Mouse (Mus musculus): ENCODE measurements around the gene Zc3h15. TPM values are rescaled to one million over a fixed set of nuclear protein-coding genes. Genes with fewer than 3 reads are reported as not detected.

The Zc3h15 gene
- polyA plus RNA-seq, 1 experiment from 2014 or later = 178 TPM

DNA sequence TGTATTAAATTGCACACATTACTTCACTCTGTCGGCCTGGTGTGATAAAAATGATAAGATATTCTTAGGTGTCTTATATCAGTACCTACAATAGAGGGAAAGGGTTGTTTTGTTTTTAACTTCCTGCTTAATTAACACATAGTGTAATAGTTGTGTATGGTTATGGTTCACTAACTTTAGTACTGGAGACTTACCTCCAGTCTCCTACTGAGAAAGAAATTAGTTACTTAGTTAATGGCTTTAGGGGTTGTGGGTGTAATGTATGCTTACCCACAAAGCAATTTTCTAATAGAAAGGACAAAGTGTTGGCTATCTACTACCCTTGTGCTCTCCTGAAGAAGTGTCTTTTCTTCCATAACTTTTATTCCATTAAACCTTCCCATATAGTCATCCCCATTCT is 23.8 kb downstream of the Zc3h15 start:
- H3K27me3 ChIP-seq (ENCODE audit: control insufficient read depth, insufficient read depth, low read length) = no peaks in the 10 kb centered on the region
- H3K9me3 ChIP-seq (ENCODE audit: control insufficient read depth, low read length) = no peaks in the 10 kb centered on the region
- DNase-seq (ENCODE audit: low spot score) (no peak), ATAC-seq (replicated peaks; ENCODE audit: low FRiP score) (no peak)
- H3K27ac ChIP-seq (ENCODE audit: low read depth, low read length) = no peak overlapping the region
- no peak overlapping the region for H3K9ac ChIP-seq (ENCODE audit: low read length)
- H3K36me3 ChIP-seq (ENCODE audit: control insufficient read depth, insufficient read depth, low read length) = no peaks in the 10 kb centered on the region
- no peak overlapping the region for H3K4me3 ChIP-seq (ENCODE audit: low read depth, low read length)
- H3K4me1 ChIP-seq (replicated peaks; ENCODE audit: control insufficient read depth, insufficient read depth, low read length) = no peaks in the 10 kb centered on the region
- WGBS = 90% methylated on average over 1 of the region's 1 CpGs
- no peak overlapping the region for H3K4me2 ChIP-seq (ENCODE audit: low read depth, low read length, severe bottlenecking)

DNA sequence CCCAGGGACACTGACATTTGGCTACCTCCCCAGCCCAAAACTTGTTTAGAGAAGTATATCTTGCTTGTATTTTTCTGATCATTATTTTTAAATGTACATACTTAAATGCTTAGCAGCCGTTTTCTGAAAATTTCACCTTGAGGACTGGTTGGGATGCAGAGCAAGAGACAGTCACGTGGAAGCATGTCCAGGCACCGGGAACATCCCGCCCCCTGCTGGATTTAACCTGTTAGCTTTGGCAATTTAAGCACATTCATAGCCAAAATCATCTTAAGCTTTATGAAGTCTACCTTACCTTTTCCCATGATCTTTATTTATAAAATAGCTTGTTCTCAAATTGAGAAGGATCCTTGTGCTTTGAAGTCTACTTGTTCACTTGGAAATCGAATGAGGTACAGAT is 25.8 kb downstream of the Zc3h15 start:
- no peak overlapping the region for H3K4me2 ChIP-seq (ENCODE audit: low read depth, low read length, severe bottlenecking)
- no peaks in the 10 kb centered on the region for H3K4me1 ChIP-seq (replicated peaks; ENCODE audit: control insufficient read depth, insufficient read depth, low read length)
- H3K36me3 ChIP-seq (ENCODE audit: control insufficient read depth, insufficient read depth, low read length) = no peaks in the 10 kb centered on the region
- no peak overlapping the region for H3K9ac ChIP-seq (ENCODE audit: low read length)
- DNase-seq (ENCODE audit: low spot score) (no peak), ATAC-seq (replicated peaks; ENCODE audit: low FRiP score) (no peak)
- no peak overlapping the region for H3K27ac ChIP-seq (ENCODE audit: low read depth, low read length)
- WGBS = 89% methylated on average over 5 of the region's 5 CpGs
- no peak overlapping the region for H3K4me3 ChIP-seq (ENCODE audit: low read depth, low read length)
- H3K27me3 ChIP-seq (ENCODE audit: control insufficient read depth, insufficient read depth, low read length) = no peaks in the 10 kb centered on the region
- no peaks in the 10 kb centered on the region for H3K9me3 ChIP-seq (ENCODE audit: control insufficient read depth, low read length)

DNA sequence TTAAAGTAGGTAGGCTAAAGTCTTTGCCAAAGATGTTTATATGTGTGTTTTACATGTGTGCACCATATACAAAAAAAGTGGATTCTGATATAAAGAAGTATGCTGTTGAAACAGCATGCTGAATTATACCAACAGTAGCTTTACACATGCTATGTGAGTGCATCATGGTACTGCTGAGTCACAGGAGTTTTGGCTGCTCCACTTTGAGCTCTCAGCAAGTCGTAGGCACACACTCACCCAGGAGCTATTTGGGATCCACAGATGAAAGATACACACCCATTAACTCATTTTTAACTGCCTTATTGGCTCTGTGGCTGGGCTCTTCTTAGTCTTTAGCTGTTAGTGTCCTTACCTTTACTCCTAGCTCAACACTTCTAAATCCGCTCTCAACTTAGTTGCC is 27.6 kb downstream of the Zc3h15 start:
- H3K4me1 ChIP-seq (replicated peaks; ENCODE audit: control insufficient read depth, insufficient read depth, low read length) = no peaks in the 10 kb centered on the region
- no peaks in the 10 kb centered on the region for H3K36me3 ChIP-seq (ENCODE audit: control insufficient read depth, insufficient read depth, low read length)
- no peaks in the 10 kb centered on the region for H3K27me3 ChIP-seq (ENCODE audit: control insufficient read depth, insufficient read depth, low read length)
- no peak overlapping the region for H3K27ac ChIP-seq (ENCODE audit: low read depth, low read length)
- DNase-seq (ENCODE audit: low spot score) (no peak), ATAC-seq (replicated peaks; ENCODE audit: low FRiP score) (no peak)
- no peak overlapping the region for H3K4me2 ChIP-seq (ENCODE audit: low read depth, low read length, severe bottlenecking)
- H3K4me3 ChIP-seq (ENCODE audit: low read depth, low read length) = no peak overlapping the region
- H3K9ac ChIP-seq (ENCODE audit: low read length) = no peak overlapping the region
- 98% methylated on average over 2 of the region's 2 CpGs for WGBS
- H3K9me3 ChIP-seq (ENCODE audit: control insufficient read depth, low read length) = no peaks in the 10 kb centered on the region

DNA sequence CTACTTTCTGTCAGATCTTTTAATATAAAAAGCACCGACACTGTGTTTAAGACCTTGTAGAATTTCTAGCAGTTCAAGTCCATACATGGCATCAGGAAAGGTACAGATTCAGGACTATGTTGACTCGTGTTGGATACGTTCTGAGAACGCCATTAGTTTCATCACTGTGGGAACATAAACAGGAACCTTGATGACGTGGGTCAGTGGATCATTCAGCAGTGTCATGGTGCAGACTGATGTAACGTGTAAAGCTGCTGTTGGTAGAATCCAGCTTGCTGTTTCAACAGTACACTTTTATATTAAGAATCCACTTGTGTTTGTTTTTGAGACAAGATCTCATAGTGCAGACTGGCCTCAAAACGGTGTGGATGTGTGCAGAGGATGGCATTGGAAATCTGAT is 28.8 kb downstream of the Zc3h15 start:
- 83% methylated on average over 7 of the region's 7 CpGs for WGBS
- no peak for ATAC-seq (replicated peaks; ENCODE audit: low FRiP score)
- no peaks in the 10 kb centered on the region for H3K4me1 ChIP-seq (replicated peaks; ENCODE audit: control insufficient read depth, insufficient read depth, low read length)

DNA sequence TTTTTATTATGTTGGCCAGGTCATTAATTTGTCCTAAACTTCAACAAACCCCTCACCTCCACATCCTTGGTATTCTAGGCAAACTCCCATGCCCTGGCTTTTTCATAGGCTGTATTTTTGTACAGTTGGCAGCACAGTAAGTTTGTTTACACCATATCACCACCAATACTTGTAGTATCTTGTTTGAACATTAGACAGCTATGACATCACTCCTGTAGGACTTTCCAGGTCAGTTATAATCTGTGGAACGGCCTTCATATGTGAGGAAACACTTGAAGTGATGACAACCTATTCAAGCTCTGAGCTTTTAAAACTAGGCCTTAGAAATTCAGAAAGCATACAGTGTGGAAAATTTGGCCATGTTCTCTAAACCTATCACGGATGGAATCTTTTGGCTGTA is 29.6 kb downstream of the Zc3h15 start:
- H3K27me3 ChIP-seq (ENCODE audit: control insufficient read depth, insufficient read depth, low read length) = no peaks in the 10 kb centered on the region
- no peaks in the 10 kb centered on the region for H3K4me1 ChIP-seq (replicated peaks; ENCODE audit: control insufficient read depth, insufficient read depth, low read length)
- no peak overlapping the region for H3K4me3 ChIP-seq (ENCODE audit: low read depth, low read length)
- H3K27ac ChIP-seq (ENCODE audit: low read depth, low read length) = no peak overlapping the region
- 97% methylated on average over 2 of the region's 2 CpGs for WGBS
- DNase-seq (ENCODE audit: low spot score) = no peak
- no peaks in the 10 kb centered on the region for H3K9me3 ChIP-seq (ENCODE audit: control insufficient read depth, low read length)
- no peak for ATAC-seq (replicated peaks; ENCODE audit: low FRiP score)
- H3K4me2 ChIP-seq (ENCODE audit: low read depth, low read length, severe bottlenecking) = no peak overlapping the region
- no peaks in the 10 kb centered on the region for H3K36me3 ChIP-seq (ENCODE audit: control insufficient read depth, insufficient read depth, low read length)
- H3K9ac ChIP-seq (ENCODE audit: low read length) = no peak overlapping the region

More for the DNA sequence above, 28.8 kb downstream of the Zc3h15 start:
- H3K9ac ChIP-seq (ENCODE audit: low read length) = no peak overlapping the region
- no peak for DNase-seq (ENCODE audit: low spot score)
- no peak overlapping the region for H3K4me3 ChIP-seq (ENCODE audit: low read depth, low read length)
- no peaks in the 10 kb centered on the region for H3K27me3 ChIP-seq (ENCODE audit: control insufficient read depth, insufficient read depth, low read length)
- no peak overlapping the region for H3K4me2 ChIP-seq (ENCODE audit: low read depth, low read length, severe bottlenecking)
- H3K36me3 ChIP-seq (ENCODE audit: control insufficient read depth, insufficient read depth, low read length) = no peaks in the 10 kb centered on the region
- no peaks in the 10 kb centered on the region for H3K9me3 ChIP-seq (ENCODE audit: control insufficient read depth, low read length)
- no peak overlapping the region for H3K27ac ChIP-seq (ENCODE audit: low read depth, low read length)

DNA sequence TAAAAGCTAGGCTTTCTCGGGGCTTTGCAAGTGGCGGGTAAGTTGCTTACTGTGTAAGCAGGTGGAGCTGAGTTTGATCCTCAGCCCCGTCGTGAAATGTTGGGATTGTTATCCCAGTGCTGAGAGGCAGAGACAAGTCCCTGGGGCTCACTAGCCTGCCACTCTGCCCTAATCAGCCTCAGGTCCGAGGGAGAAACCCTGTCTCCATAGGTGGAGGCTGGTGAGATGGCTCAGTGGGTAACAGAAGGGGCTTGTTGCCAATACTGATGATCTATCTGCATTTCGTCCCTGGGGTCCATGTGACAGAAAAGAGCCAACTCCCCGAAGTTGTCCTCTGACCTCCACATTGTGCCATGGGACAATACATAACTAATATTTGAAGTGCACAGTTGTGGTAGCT is 30.2 kb downstream of the Zc3h15 start:
- H3K27ac ChIP-seq (ENCODE audit: low read depth, low read length) = no peak overlapping the region
- H3K36me3 ChIP-seq (ENCODE audit: control insufficient read depth, insufficient read depth, low read length) = no peaks in the 10 kb centered on the region
- no peak overlapping the region for H3K9ac ChIP-seq (ENCODE audit: low read length)
- no peaks in the 10 kb centered on the region for H3K9me3 ChIP-seq (ENCODE audit: control insufficient read depth, low read length)
- H3K4me3 ChIP-seq (ENCODE audit: low read depth, low read length) = no peak overlapping the region
- no peaks in the 10 kb centered on the region for H3K27me3 ChIP-seq (ENCODE audit: control insufficient read depth, insufficient read depth, low read length)
- ATAC-seq (replicated peaks; ENCODE audit: low FRiP score) (no peak), DNase-seq (ENCODE audit: low spot score) (no peak)
- 87% methylated on average over 7 of the region's 7 CpGs for WGBS
- no peak overlapping the region for H3K4me2 ChIP-seq (ENCODE audit: low read depth, low read length, severe bottlenecking)
- no peaks in the 10 kb centered on the region for H3K4me1 ChIP-seq (replicated peaks; ENCODE audit: control insufficient read depth, insufficient read depth, low read length)

DNA sequence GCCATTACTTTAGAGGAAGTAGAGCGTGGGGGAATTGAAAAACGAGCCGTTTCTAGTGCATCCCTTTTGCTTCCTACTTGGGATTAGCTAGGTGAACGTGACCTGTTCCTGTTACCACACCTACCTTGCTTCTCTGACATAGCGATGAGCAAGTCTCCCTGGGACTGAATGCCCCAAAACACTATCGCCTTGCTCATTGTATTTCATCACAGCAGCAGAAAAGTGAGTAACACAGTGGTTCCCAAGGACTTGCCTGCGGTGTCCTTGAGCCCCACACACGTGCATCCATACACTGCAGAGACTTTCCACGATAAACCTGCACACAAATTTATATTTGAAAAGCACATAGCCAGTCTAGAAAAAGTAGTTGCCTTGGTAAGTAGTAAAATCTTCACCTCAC is 30.7 kb downstream of the Zc3h15 start:
- ATAC-seq (replicated peaks; ENCODE audit: low FRiP score) = no peak
- WGBS = 91% methylated on average over 9 of the region's 9 CpGs

DNA sequence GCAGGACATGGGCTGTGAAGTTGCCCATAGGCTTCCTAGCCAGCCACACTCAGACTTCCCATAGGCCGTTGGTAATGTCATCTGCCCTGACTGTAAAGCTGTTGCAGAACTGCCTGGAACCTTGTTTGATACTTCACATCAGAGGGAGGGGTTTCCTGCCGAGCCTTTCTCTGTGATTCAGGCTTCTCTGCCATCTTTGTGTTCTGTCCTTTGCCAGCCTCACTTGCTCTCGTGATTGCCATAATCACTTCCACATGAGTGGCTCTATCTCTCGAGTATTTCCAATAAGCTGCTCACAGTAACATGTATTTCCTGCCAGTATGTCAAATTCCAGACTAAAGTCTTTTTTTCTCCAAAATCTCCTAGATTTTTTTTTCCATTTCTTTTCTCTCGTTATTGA is 31.4 kb downstream of the Zc3h15 start:
- H3K27ac ChIP-seq (ENCODE audit: low read depth, low read length) = no peak overlapping the region
- WGBS = 53% methylated on average over 5 of the region's 5 CpGs
- H3K27me3 ChIP-seq (ENCODE audit: control insufficient read depth, insufficient read depth, low read length) = no peaks in the 10 kb centered on the region
- H3K9ac ChIP-seq (ENCODE audit: low read length) = no peak overlapping the region
- no peaks in the 10 kb centered on the region for H3K9me3 ChIP-seq (ENCODE audit: control insufficient read depth, low read length)
- H3K4me3 ChIP-seq (ENCODE audit: low read depth, low read length) = no peak overlapping the region
- no peaks in the 10 kb centered on the region for H3K4me1 ChIP-seq (replicated peaks; ENCODE audit: control insufficient read depth, insufficient read depth, low read length)
- ATAC-seq (replicated peaks; ENCODE audit: low FRiP score) (no peak), DNase-seq (ENCODE audit: low spot score) (no peak)
- no peak overlapping the region for H3K4me2 ChIP-seq (ENCODE audit: low read depth, low read length, severe bottlenecking)
- no peaks in the 10 kb centered on the region for H3K36me3 ChIP-seq (ENCODE audit: control insufficient read depth, insufficient read depth, low read length)

More for the DNA sequence above, 30.7 kb downstream of the Zc3h15 start:
- H3K9ac ChIP-seq (ENCODE audit: low read length) = no peak overlapping the region
- no peaks in the 10 kb centered on the region for H3K9me3 ChIP-seq (ENCODE audit: control insufficient read depth, low read length)
- H3K27ac ChIP-seq (ENCODE audit: low read depth, low read length) = no peak overlapping the region
- no peak overlapping the region for H3K4me3 ChIP-seq (ENCODE audit: low read depth, low read length)
- H3K27me3 ChIP-seq (ENCODE audit: control insufficient read depth, insufficient read depth, low read length) = no peaks in the 10 kb centered on the region
- H3K4me1 ChIP-seq (replicated peaks; ENCODE audit: control insufficient read depth, insufficient read depth, low read length) = no peaks in the 10 kb centered on the region
- H3K36me3 ChIP-seq (ENCODE audit: control insufficient read depth, insufficient read depth, low read length) = no peaks in the 10 kb centered on the region
- DNase-seq (ENCODE audit: low spot score) = no peak
- no peak overlapping the region for H3K4me2 ChIP-seq (ENCODE audit: low read depth, low read length, severe bottlenecking)

DNA sequence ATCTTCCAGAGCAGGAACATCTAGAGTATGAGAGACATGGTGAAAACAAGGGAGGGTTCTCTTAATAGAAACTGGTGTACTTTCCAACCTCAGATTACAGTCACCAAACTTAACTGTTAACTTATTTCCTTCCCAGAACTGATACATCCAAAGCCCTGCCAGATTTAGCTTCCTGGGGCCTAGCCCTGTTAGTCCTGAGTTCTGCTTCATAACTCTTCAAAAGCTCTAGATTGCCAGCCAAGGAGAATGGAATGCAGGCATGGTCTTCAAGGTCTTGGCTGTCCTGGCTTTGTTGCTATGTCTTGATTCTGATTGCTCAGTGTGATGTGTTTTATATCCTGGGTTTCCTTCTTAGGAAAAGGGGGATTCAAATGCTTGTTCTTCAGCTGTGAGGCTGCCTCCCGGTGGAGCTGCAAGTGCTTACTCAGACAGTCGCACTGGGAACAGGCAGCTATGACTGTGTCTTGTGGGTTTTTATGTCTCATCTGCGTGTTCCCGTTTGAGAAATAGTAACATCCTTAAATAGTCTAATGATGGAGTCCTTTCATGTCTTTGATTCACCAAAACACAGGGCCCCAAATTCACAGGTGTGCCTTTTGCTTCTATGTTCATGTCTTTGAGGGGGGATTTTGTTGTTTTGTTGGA is 32.1 kb downstream of the Zc3h15 start:
- 92% methylated on average over 4 of the region's 4 CpGs for WGBS

More for the DNA sequence above, 32.1 kb downstream of the Zc3h15 start:
- ATAC-seq (replicated peaks; ENCODE audit: low FRiP score) = no peak
- no peaks in the 10 kb centered on the region for H3K9me3 ChIP-seq (ENCODE audit: control insufficient read depth, low read length)
- H3K9ac ChIP-seq (ENCODE audit: low read length) = no peak overlapping the region
- no peak overlapping the region for H3K4me2 ChIP-seq (ENCODE audit: low read depth, low read length, severe bottlenecking)
- no peak overlapping the region for H3K27ac ChIP-seq (ENCODE audit: low read depth, low read length)
- no peak for DNase-seq (ENCODE audit: low spot score)
- H3K4me3 ChIP-seq (ENCODE audit: low read depth, low read length) = no peak overlapping the region
- H3K27me3 ChIP-seq (ENCODE audit: control insufficient read depth, insufficient read depth, low read length) = no peaks in the 10 kb centered on the region
- no peaks in the 10 kb centered on the region for H3K36me3 ChIP-seq (ENCODE audit: control insufficient read depth, insufficient read depth, low read length)
- H3K4me1 ChIP-seq (replicated peaks; ENCODE audit: control insufficient read depth, insufficient read depth, low read length) = no peaks in the 10 kb centered on the region

Data from forebrain, embryonic 11.5 days (tissue).